Mouse (Mus musculus) cerebellum, postnatal 14 days (tissue): Measurements from ENCODE around the gene Marco.

ENCODE experiments used
- DNase-seq, 2 experiments: peaks; one replicate each; pipeline ENCODE4 v3.0.0; 2021; ENCODE audit warnings: mixed read lengths in 2 of 2

The Marco gene

GRCm38 (mm10) chr1:120504924-120505323 lies at the start of gene Marco:
Gene Marco (minus strand): TSS chr1:120505024.
- DNase-seq: no peak

GRCm38 (mm10) chr1:120539506-120540029 lies 34.7 kb upstream of the Marco start:
- no peak for DNase-seq

GRCm38 (mm10) chr1:120536998-120537397 lies 32.2 kb upstream of the Marco start:
- no peak for DNase-seq

- DNase-seq: no peak
Observed at GRCm38 (mm10) chr1:120535919-120536318, 31.1 kb upstream of the Marco start.

- DNase-seq: no peak
Observed at GRCm38 (mm10) chr1:120532321-120532916, 27.6 kb upstream of the Marco start.

- DNase-seq: no peak
Observed at GRCm38 (mm10) chr1:120531770-120532169, 26.9 kb upstream of the Marco start.

GRCm38 (mm10) chr1:120529881-120530280 lies 25.1 kb upstream of the Marco start:
- DNase-seq: no peak

GRCm38 (mm10) chr1:120517618-120518017 lies 12.8 kb upstream of the Marco start:
- no peak for DNase-seq

GRCm38 (mm10) chr1:120510311-120510710 lies 5.5 kb upstream of the Marco start:
- no peak for DNase-seq

- no peak for DNase-seq
Observed at GRCm38 (mm10) chr1:120508976-120509375, 4.2 kb upstream of the Marco start.

- DNase-seq: peak; percentile 74 to 78
Observed at GRCm38 (mm10) chr1:120504046-120504710, 646 bp downstream of the Marco start.

- no peak for DNase-seq
Observed at GRCm38 (mm10) chr1:120501496-120501895, 3.3 kb downstream of the Marco start.

- DNase-seq: no peak
Observed at GRCm38 (mm10) chr1:120498036-120498435, 6.8 kb downstream of the Marco start.

GRCm38 (mm10) chr1:120480937-120481336 lies 23.9 kb downstream of the Marco start:
- DNase-seq: no peak

- DNase-seq: no peak
Observed at GRCm38 (mm10) chr1:120474825-120475224, 30.0 kb downstream of the Marco start.

GRCm38 (mm10) chr1:120468891-120469290 lies 35.9 kb downstream of the Marco start:
- peak; percentile 43 to 68 for DNase-seq

GRCm38 (mm10) chr1:120467323-120467722 lies 37.5 kb downstream of the Marco start:
- no peak for DNase-seq

GRCm38 (mm10) chr1:120466751-120467150 lies 38.1 kb downstream of the Marco start:
- DNase-seq: no peak

GRCm38 (mm10) chr1:120459032-120459431 lies 45.8 kb downstream of the Marco start:
- DNase-seq: no peak

GRCm38 (mm10) chr1:120458524-120458923 lies 46.3 kb downstream of the Marco start:
- DNase-seq: no peak

GRCm38 (mm10) chr1:120451486-120452270 lies 53.1 kb downstream of the Marco start:
- DNase-seq: no peak

GRCm38 (mm10) chr1:120449662-120450061 lies 55.2 kb downstream of the Marco start:
- no peak for DNase-seq

- DNase-seq: no peak
Observed at GRCm38 (mm10) chr1:120443228-120443639, 61.6 kb downstream of the Marco start.

- no peak for DNase-seq
Observed at GRCm38 (mm10) chr1:120441587-120441986, 63.2 kb downstream of the Marco start.
